Mouse (Mus musculus) kidney, adult 11 months (tissue): ENCODE results near the gene Epb41l2.
A peak's percentile ranks its signal among the peaks of the same experiment; 100 is the strongest.

Source experiments
- DNase-seq: peaks from one replicate; pipeline ENCODE4 v3.0.0; 2022

Gene Epb41l2

DNA sequence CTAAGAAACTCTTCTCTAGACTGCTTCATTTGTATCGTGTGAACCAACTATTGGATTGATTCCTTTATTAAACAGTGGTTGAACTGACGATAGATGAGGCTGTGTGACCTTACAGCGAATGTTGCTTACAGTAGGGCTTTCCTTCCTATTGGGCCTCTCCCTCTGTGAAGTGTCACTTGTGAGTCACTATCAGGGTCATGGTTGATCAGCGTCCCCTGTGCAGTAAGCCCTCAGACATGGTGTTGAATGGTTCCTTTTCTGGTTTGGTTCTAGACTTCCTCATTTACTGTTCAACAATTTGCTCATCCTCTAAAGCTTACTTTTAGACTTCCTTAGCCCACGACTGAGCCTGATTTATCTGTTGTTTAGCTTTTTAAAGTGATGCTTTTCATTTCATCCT lies 7.1 kb downstream of the Epb41l2 start:
- DNase-seq, result no peak

- DNase-seq, result no peak
Observed at GRCm38 (mm10) chr10:25368928-25369327, 9.3 kb downstream of the Epb41l2 start.

DNA sequence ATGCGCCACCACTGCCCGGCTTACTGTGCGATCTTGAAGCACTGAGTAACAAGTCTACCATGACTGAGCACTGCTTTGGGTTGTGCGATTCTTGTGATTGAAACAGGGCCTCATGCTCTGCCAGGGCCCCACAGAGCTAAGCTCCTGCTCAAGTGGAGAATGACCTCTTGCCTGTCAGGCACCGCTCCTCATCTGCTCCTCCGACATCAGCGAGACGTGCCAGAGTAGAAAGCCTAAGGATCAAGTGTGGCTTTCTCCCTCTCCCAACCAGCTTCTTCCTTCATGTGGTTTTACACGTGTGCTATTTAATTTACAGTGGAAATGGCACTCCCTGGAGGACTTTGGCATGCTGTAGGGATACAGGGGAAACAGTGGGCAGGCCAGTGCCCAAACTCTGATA lies 10.1 kb downstream of the Epb41l2 start:
- no peak for DNase-seq

GRCm38 (mm10) chr10:25371336-25371735 lies 11.7 kb downstream of the Epb41l2 start:
- DNase-seq, result no peak

DNA sequence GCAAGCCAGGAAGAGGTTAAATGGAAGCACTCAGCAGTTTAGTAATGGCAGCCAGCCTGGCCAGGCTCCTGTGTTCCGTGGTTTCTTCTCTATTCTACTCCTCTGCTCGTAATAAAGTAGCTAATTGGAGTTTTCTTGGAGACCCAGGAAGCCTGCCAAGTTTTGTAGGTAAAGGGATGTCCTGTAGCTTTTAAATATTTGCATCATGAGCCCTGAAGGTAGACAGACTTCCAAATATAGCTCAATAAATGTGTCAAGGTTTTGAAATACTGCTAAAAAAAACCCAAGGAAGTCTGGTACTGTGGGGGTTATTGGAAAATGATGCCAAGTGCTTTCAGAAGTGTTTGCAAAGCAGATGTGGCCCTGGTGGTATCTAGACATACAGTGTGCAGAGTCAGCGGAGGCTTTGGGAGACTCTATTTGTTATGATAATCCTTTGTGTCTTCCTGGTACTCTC lies 12.3 kb downstream of the Epb41l2 start:
- no peak for DNase-seq

GRCm38 (mm10) chr10:25372510-25373148 lies 13.0 kb downstream of the Epb41l2 start:
- DNase-seq, result no peak

- DNase-seq, result no peak
Observed at GRCm38 (mm10) chr10:25375036-25375435, 15.4 kb downstream of the Epb41l2 start.

DNA sequence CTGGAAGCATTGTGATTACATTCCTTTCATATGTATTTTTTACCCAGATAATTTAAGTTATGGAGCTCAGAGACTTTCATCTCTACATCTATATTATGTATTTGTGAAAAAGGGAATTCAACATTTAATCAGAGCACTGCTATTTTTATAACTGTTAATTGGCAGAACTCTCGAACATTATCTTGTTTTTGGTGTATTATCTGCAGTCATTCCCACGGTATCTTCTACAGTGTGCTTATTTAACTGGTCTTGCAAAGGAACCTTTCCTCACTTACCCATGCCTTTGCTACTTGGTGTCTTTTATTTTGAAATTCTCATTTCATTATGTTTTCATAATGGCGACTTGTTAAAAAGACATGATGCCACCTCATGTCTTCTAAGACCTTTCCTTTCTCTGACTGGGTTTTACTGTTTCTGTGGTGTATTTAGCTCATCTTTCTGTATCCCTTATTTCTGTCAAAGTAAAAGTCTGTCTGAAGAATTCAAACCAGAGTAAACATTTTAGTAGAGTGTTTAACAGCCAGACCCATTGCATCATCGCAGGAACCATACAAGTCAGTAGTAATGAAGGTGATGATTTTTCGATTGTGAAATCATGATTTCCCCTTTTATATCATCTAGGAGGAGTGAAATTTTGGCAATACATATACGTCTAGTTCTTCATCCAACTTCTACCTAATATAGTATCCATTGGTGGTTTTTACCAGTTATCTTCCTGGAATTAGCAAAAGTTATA lies 21.3 kb downstream of the Epb41l2 start:
- no peak for DNase-seq

DNA sequence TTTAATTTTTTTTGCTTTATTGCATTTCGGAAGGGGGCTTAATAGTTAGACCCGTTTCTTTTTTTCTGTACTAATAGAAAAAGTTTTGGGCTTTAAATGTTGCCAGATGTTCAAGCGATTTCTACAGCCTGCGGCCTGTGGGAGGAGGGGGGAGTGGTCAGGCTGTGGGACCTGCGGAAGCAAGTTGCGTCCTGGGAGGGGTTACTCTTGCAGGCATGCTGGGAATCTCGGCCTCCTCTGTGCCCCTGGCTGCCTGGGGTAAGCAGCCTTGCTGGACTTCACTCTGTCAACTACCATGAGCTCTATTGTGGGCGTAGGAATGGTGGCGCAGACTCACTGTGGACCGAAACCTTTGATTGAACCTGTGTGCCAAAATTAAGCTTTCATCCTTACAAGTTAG lies 22.4 kb downstream of the Epb41l2 start:
- DNase-seq, result no peak

DNA sequence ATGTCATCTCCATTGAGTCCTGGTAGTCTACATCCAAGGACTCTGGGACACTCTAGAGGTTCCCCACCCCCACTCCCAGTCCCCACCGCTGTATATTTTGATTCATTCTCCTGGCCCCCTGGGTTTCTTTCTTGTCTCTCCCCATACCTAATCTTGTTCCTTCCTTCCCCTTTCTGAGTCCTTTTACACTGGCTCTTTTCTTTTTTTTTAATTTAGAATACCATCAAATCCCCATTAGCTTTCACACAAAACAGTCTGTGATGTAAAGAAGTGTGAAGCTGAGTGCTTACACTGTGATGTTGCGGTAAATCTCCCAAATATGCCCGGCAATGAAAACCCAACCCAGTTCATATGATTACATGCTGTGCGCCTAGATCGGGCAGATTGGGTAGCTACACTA lies 23.6 kb downstream of the Epb41l2 start:
- DNase-seq, result no peak

DNA sequence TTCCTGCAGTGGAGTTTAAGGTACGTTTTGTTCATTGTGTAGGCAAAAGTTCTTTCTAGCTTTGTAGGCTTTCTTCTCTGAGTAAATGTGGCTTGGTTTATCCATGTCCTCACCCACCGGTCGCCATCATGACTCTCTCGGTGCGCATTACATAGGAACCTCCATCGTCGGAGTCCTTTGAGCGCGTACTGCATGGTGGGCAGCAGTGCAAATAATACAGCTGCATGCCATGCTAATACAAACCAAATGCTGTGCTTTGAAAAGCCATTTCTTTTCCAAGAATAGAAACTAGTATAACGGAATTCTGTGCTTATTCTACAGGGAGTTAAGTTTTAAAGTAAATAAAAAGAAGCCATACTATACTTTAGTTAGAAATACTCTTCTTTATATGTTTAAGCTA lies 24.8 kb downstream of the Epb41l2 start:
- DNase-seq, result no peak

- no peak for DNase-seq
Observed at GRCm38 (mm10) chr10:25385811-25386580, 26.4 kb downstream of the Epb41l2 start.

- DNase-seq, result peak; percentile 21
Observed at GRCm38 (mm10) chr10:25386868-25387267, 27.3 kb downstream of the Epb41l2 start.

DNA sequence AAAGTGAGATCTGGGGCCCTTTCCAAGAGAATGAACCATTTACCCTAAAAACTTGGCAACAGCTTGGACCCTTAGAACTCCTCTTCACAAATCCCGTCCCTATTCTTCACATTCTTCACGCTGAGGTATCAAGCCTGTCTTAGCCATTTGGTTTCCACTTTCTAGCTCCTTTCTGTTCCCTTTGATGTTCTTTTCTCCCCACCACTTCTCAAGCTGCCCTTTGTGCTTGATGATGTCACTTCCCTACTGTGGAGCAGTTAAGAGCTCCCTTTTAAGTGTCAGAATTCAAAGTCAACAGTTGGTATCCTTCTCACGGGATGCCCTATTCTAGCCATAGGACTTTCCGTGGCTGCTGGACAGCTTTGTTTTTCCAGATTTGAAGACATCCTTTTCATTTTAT lies 27.7 kb downstream of the Epb41l2 start:
- no peak for DNase-seq

DNA sequence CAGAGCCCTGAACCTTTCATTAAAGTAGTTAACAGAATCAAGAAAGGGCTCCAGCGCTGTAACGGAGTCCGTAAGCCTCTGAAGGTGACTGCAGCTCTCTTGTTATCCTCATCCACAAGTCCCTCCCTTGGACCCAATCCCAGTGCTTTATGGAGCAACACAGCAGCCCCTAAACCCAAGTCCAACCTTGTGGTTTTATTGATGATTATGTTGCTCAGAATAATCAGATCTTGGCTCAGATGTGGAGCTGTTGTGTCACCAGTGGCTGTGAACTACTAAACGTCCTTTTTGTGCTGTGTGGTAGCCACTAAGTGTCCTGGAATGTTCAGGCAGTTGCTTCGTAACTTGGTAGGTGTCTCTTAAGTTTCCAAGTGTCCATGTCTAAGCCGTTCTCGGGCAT lies 33.2 kb downstream of the Epb41l2 start:
- DNase-seq, result no peak

- DNase-seq, result no peak
Observed at GRCm38 (mm10) chr10:25393721-25394120, 34.1 kb downstream of the Epb41l2 start.

GRCm38 (mm10) chr10:25395236-25395886 lies 35.8 kb downstream of the Epb41l2 start:
- no peak for DNase-seq

DNA sequence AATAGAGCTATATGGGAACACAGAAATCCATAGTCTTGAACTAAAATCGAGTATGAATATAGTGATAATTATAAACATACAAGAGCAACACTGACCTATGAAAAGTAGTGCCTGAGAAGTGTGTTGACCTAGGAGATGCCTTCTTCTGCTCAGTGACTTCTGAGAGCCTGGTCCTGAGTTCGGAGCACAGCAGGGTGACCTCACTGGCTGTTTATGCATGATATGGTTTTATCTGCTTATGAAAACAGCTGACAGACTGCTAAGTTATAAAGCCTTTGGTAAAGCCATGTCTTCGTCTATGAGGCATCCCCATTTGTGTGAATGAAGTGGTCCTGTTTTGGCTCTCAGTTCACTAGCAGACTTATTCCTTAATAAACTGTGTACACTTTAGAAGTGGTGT lies 37.3 kb downstream of the Epb41l2 start:
- DNase-seq, result no peak

GRCm38 (mm10) chr10:25397767-25398690 lies 38.4 kb downstream of the Epb41l2 start:
- DNase-seq, result no peak

GRCm38 (mm10) chr10:25399016-25399415 lies 39.4 kb downstream of the Epb41l2 start:
- DNase-seq, result no peak

DNA sequence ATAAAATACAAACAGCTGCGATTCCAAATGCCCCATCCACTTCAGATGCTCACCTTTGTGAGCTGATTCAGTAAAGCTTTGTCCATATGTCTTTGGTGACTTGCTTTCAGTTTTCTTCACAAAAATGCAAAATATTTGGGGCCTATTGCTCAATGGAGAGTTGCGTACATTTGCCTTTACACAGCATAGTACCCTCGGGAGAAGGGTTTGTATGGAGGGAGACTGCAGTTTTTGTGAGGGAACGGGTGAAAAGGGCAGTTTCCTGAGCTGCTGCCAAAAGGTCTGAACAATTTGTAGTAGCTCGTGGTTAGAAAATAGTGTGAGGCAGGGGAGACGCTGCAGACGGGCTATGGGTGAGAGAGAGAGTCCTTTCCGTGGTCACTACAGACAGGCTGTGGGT lies 40.5 kb downstream of the Epb41l2 start:
- no peak for DNase-seq

- DNase-seq, result no peak
Observed at GRCm38 (mm10) chr10:25400646-25401045, 41.0 kb downstream of the Epb41l2 start.
